Comparison of ENCODE assay signal across 18 mouse cellular contexts in genomic region chr1:50980591-50980990, GRCm38 (mm10).
A peak's percentile ranks its signal among the peaks of the same experiment; 100 is the strongest.
DNase-seq lines count a peak whose midpoint lies in the region; ATAC-seq lines count a peak whose summit lies in the region.
"Had no signal": no experiment of that assay in that cellular context is flagged by ENCODE, and none has a peak within 500 bp of the region (broad histone marks: within the 10 kb centered on the region; RNA-seq: fewer than 3 reads in every experiment).

No protein-coding gene starts in this region.

- peak; percentile 13; the same call in 1 of the 2 replicates for ATAC-seq in lung, embryonic 15.5 days (ENCODE audit: borderline replicate concordance, extremely low read depth, low FRiP score, low TSS enrichment)
- ATAC-seq in kidney, embryonic 14.5 days (ENCODE audit: low FRiP score, low TSS enrichment): no peak
- ATAC-seq: inflammation-experienced regulatory T-cells, adult 6 months had no signal

- H3K27me3 ChIP-seq in lung, embryonic 15.5 days: no peaks in the 10 kb centered on the region
- no peaks in the 10 kb centered on the region for H3K27me3 ChIP-seq in kidney, embryonic 14.5 days (ENCODE audit: control insufficient read depth, insufficient read depth, low read length)
- H3K27me3 ChIP-seq: embryonic facial prominence, embryonic 15.5 days; liver, embryonic 15.5 days; midbrain, embryonic 12.5 days had no signal

- H3K9me3 ChIP-seq in lung, embryonic 15.5 days: no peaks in the 10 kb centered on the region
- no peaks in the 10 kb centered on the region for H3K9me3 ChIP-seq in kidney, embryonic 14.5 days (ENCODE audit: control insufficient read depth, low read length)
- H3K9me3 ChIP-seq: embryonic facial prominence, embryonic 15.5 days; forebrain, embryonic 10.5 days; liver, embryonic 15.5 days; midbrain, embryonic 12.5 days had no signal

- H3K4me1 ChIP-seq in lung, embryonic 15.5 days: peaks cover 19% of the 10 kb centered on the region
- H3K4me1 ChIP-seq in kidney, embryonic 14.5 days (ENCODE audit: control insufficient read depth, insufficient read depth, low read length): no peaks in the 10 kb centered on the region
- H3K4me1 ChIP-seq: embryonic facial prominence, embryonic 15.5 days; forebrain, embryonic 10.5 days; liver, embryonic 15.5 days; midbrain, embryonic 12.5 days had no signal

- no peaks in the 10 kb centered on the region for H3K36me3 ChIP-seq in lung, embryonic 15.5 days
- no peaks in the 10 kb centered on the region for H3K36me3 ChIP-seq in kidney, embryonic 14.5 days (ENCODE audit: control insufficient read depth, insufficient read depth, low read length)
- H3K36me3 ChIP-seq: embryonic facial prominence, embryonic 15.5 days; forebrain, embryonic 10.5 days; liver, embryonic 15.5 days; midbrain, embryonic 12.5 days had no signal

- WGBS in lung, embryonic 15.5 days: 56% methylated on average over 4 of the region's 4 CpGs
- 74% methylated on average over 4 of the region's 4 CpGs for WGBS in kidney, embryonic 14.5 days

- H3K27ac ChIP-seq in lung, embryonic 15.5 days: peak overlapping the region; percentile 48
- H3K27ac ChIP-seq in kidney, embryonic 14.5 days (ENCODE audit: low read depth, low read length): no peak overlapping the region
- H3K27ac ChIP-seq: embryonic facial prominence, embryonic 15.5 days; forebrain, embryonic 10.5 days; liver, embryonic 15.5 days; macrophage; midbrain, embryonic 12.5 days had no signal

- no peak overlapping the region for H3K9ac ChIP-seq in lung, embryonic 15.5 days
- H3K9ac ChIP-seq in kidney, embryonic 14.5 days (ENCODE audit: low read depth, low read length): no peak overlapping the region
- H3K9ac ChIP-seq: embryonic facial prominence, embryonic 15.5 days; liver, embryonic 15.5 days; midbrain, embryonic 12.5 days had no signal

- H3K4me3 ChIP-seq in lung, embryonic 15.5 days: no peak overlapping the region
- H3K4me3 ChIP-seq in kidney, embryonic 14.5 days (ENCODE audit: low read length): no peak overlapping the region
- H3K4me3 ChIP-seq: embryonic facial prominence, embryonic 15.5 days; forebrain, embryonic 10.5 days; liver, embryonic 15.5 days; midbrain, embryonic 12.5 days had no signal

- H3K4me2 ChIP-seq in lung, embryonic 15.5 days: peak overlapping the region; percentile 20; the same call in 1 of the 2 replicates
- no peak overlapping the region for H3K4me2 ChIP-seq in kidney, embryonic 14.5 days (replicated peaks; ENCODE audit: low read depth, low read length)
- H3K4me2 ChIP-seq: embryonic facial prominence, embryonic 15.5 days; liver, embryonic 15.5 days; midbrain, embryonic 12.5 days had no signal

- no peak for DNase-seq in lung, postnatal 36 days
- peak; percentile 62 to 78 for DNase-seq in frontal cortex, postnatal 36 days (ENCODE audit: low spot score in 2 of 2)
- DNase-seq in left cerebral cortex, adult 9 months (ENCODE audit: low spot score in 2 of 2): peak; percentile 74 to 81
- DNase-seq in right cerebral cortex, postnatal 25 days: peak; percentile 55
- no peak for DNase-seq in gastrocnemius, adult 8-10 months (ENCODE audit: low spot score in 2 of 2)
- DNase-seq: adrenal gland, postnatal 36 days; cerebellum, adult 9-11 months; heart, postnatal 4 days; kidney, adult 9 months; thymus, postnatal 14 days had no signal

Comparison
In these comparisons a context has a peak if more than half of its experiments do, and no peak if none do; other contexts are left out.
1. DNase-seq: peak in frontal cortex, postnatal 36 days (2 of 2), left cerebral cortex, adult 9 months (2 of 2) and right cerebral cortex, postnatal 25 days (single experiment); none in lung, postnatal 36 days (single experiment) and gastrocnemius, adult 8-10 months (0 of 2).